Mouse (Mus musculus) layer of hippocampus, postnatal 36 days (tissue): ENCODE data around the gene 9130019O22Rik. TPM values are rescaled to one million over a fixed set of nuclear protein-coding genes. Genes with fewer than 3 reads are reported as not detected.
"Not testable (repeated sequence)": the region's sequence is repeated elsewhere in the genome, so short reads cannot be mapped to it uniquely, and the experiment has no call there.

Experiments
- DNase-seq, 2 experiments: peaks; one replicate each; pipeline ENCODE4 v3.0.0; 2022
- total RNA-seq, 2 experiments: library from RNA; stranded (reverse); gene quantifications; 2 replicates each; pipeline ENCODE4 v1.2.3; 2021

9130019O22Rik gene
- total RNA-seq = 1 to 10 TPM; 2.7 to 3.2 TPM

DNA sequence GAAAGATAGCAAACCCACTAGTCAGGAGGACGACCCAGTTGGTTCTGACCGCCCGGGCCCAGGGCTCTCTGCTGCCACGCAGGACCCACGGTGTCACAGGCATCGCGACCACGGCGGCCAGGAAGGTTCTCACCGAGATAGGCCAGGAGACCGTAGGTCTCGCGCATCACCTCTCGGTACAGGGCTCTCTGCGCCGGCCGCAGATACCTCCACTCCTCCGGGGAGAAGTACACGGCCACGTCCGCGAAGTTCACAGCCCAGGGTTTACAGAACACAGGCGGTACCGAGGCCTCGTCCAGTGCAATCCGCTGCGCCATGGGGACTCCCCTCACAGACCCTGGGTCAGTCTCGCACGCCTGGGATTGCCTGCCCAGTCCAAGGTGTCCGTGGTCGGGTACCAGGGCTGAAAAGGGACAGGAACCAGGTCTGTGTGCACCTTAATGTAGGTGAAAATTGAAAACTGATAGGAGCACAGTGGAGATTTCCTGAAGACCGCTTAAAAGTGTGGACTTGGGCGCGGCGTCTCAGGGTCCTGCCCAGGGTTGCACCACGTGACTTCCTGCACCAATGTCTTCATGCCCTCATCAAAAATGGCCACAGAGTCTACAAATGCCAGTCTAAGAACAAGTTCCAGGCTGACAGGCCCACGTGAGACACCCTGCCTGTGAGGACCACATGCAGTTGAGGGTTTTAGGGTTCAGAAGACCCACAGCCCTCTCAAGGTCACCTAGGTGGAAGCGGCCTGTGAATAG is at the start of gene 9130019O22Rik:
Gene 9130019O22Rik, minus strand, starts transcription at position 526 of the 752 bp plus-strand sequence.
- peak; percentile 74 to 79 for DNase-seq

DNA sequence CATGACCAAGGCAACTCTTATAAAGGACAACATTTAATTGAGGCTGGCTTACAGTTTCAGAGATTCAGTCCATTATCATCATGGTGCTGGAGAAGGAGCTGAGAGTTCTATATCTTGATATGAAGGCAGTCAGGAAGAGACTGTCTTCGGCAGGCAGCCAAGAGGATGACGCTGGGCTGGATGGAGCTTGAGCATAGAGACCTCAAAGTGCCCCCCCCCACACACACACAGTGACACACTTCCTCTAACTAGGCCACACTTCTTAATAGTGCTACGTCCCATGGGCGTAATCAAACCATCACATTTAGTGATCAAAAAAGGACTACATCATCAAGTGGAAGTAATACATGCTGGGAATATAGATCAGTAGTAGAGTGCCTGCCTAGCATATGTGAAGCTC is 48.2 kb upstream of the 9130019O22Rik start:
- DNase-seq = no peak

DNA sequence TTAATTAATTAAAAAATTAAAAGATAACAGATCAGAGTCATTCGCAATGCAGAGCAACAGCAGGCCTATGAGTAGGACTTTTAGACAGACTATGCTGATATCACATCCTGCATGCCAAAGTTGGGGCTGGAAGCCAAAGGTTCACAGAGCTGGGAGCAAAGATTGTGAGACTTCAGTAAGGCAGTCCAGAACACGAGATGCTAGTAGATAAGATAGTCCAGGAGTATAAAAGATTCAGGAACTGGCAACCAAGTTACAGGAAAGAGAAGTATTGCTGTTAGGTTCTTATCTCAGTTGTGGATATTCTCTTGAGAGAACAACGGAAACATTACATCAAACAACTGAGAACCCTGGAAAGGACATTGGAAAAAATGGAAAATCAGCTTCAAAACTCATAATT is 39.4 kb upstream of the 9130019O22Rik start:
- no peak for DNase-seq

DNA sequence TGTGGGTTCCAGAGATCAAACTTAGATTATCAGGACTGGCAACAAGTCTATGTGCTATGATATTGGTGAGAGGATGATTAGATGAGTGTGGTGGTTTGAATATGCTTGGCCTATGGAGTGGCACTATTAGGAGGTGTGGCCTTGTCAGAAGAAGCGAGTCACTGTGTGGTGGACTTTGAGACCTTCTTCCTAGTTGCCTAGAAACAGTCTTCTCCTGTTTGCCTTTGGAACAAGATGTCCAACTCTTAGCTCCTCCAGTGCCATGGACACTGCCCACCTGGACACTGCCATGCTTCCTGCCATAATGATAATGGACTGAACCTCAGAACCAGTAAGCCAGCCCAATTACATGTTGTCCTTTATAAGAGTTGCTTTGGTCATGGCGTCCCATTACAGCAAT is 38.9 kb upstream of the 9130019O22Rik start:
- DNase-seq = no peak

DNA sequence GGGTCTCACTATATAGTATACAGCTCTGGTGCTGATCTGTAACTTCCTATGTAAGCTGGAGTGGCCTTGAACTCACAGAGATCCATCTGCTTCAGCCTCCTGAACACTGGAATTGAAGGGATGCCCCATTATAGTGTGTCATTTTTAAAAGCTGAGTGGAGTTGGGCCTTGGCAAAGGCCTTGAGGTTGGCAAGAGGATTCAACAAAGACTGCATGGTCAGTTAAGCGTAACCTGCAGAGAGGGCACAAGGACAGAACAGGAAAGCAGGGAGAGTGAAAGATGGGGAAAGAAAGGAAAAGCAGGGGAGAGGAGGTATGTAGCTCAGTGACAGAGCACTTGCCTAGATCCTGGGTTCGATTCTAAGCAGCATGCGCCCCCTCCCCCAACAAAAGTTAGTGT is 38.3 kb upstream of the 9130019O22Rik start:
- DNase-seq = no peak

DNA sequence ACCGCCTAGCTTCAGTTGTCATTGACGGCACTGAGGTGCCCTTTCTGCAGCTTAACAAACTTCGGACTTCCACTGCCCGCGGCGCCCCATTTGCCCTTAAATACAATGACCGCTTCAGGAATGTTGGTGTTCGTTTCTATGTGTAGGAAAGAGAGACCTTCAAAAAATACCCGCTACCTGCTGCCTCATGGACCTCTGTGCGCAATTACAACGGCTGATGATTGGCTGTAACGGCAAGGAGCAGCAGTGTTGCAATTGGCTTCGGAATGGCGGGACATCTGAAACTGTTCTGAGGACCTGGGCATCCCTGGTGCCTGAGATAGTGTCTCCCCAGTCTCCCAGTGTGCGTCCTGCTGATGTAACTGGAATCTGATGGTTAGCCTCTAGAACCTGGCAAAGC is 35.3 kb upstream of the 9130019O22Rik start:
- peak; percentile 24 to 37 for DNase-seq

DNA sequence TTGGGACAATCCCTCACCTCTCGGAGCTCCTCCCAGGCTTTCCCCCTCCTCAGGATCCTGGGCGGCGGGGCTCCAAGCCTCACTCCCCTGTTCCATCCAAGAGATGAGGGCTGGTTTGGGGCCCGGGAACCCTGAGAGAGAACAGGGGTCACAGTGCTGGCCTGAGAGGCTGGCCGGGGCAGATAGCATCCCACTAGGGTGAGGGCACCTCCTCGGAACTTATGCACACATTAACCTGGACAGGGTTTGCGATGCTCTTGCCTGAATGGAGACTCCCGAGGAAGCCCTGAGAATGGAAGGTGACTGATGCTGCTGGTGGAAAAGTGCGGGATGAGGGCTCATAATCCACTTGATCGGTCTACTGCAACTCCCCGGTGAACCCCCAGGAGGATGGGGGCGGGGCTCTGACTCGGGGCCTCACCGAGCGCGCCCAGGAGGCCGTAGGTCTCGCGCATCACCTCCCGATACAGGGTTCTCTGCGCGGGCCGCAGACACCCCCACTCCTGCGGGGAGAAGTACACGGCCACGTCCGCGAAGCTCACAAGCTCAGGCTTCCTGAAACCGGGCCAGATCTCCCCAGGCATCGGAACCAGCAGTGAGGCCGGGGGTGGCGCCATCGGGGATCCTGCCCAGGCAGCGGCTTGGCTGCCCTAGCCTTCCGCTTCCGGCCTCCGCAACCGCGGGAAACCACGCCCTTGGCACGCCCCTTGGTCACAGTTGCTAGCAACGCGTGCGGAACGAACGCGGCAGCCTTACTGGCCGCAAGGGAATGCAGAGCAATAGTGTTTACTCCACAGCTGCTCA is 34.6 kb upstream of the 9130019O22Rik start, which contains the start of gene Zfp688:
Gene Zfp688, minus strand, starts transcription at position 681 of the 804 bp plus-strand sequence.
- DNase-seq = peak; percentile 93

DNA sequence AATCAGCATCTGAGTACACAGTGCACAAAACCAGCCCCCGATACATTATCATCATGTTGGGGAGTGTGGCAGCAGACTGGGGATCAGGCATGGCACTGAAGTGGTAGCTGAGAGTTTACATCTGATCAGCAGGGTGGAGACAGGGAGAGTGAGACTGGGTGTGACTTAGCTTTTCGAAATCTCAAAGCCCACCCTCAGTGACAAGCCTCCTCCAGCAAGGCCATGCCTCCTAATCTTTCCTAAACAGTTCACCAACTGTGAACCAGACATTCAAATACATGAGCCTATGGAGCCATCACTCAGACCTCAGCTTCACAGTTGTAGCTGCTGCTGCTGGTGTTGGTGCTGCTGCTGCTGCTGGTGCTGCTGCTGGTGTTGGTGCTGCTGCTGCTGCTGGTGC is 24.5 kb upstream of the 9130019O22Rik start:
- no peak for DNase-seq

DNA sequence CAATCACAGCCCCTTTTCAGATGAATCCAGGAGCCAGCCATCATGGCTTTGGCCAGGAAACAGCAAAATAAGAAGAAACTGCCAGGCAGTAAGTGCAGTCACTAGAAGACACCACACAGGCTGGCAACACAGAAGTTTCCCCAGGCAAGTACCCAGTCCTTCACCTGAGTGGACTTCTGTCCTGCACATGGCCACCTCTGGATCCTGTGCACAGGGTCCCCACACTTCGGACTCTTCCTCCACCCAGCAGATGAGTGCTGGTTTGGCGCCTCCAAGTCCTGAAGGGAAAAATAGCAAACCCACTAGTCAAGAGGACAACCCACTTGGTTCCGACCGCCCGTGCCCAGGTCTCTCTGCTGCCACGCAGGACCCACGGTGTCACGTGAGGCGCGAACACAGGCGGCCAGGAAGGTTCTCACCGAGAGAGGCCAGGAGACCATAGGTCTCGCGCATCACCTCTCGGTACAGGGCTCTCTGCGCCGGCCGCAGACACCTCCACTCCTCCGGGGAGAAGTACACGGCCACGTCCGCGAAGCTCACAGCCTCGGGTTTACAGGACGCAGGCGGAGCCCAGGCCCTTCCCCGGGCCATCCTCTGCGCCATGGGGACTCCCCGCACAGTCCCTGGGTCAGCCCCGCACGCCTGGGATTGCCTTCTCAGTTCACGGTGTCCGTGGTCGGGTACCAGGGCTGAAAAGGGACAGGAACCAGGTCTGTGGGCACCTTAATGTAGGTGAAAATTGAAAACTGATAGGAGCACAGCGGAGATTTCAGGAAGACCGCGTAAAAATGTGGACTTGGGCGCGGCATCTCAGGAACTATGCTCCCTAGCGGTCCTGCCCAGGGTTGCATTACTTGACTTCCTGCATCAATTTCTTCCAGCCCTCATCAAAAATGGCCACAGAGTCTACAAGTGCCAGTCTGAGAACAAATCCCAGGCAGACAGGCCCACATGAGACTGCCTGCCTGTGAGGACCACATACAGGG is 19.3 kb upstream of the 9130019O22Rik start, which contains the start of gene Zfp764:
Gene Zfp764, minus strand, starts transcription at position 821 of the 986 bp plus-strand sequence.
- DNase-seq = peak; percentile 70 to 77

DNA sequence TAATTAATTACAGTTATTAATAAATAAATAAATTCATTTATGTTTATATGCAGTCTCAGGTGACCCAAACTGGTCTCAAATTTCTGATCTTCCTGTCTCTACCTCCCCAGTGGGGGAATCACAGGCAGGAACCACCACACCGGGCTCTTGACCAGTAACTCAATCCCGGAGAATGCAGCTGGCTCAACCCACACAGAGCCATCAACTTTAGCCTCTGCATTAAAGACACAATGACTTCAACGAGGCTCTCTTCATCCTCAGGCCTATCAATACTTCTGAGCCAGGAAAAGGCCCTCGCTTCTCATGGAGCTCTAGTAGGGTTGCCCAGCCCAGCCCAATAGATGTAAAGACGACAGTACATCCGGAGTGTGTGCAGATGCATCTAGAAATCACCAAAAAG is 17.1 kb upstream of the 9130019O22Rik start:
- not testable (repeated sequence) for DNase-seq

DNA sequence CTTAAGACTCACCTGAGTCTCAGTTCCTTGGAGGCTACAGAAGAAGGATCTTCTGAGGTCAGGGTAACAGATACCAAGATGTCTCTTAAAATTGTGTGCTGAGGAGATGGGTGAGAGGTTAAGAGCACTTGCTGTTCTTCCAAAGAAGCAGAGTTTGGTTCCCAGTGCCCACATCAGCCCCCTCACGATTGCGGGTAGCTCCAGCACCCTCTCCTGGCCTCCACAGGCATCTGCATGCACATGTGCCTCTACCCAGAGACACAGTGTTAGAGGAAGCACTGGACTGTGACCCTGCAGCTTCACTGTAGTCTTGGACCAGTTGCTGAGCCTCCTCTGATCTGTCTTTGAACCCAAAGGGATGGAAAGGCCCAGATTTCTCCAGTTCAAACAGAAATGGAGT is 16.0 kb upstream of the 9130019O22Rik start:
- no peak for DNase-seq

DNA sequence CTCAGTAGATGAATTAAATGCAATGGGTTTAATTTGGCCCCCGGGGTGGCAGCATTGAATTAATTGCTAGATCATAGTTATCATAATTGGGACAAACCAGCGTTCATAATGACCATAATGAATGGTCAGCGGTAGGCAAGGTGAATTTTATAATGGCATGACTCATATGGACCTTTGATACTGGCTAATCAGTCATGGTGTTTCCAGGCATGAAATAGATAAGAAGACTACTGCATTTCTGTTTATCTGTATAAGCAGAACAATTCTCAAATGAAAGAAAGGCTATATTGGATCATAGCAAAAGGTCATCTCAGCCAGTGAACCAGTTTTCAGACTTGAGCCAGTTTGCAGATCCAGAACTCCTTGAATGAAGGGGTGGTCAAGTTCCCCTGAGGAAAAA is 13.4 kb upstream of the 9130019O22Rik start:
- no peak for DNase-seq

DNA sequence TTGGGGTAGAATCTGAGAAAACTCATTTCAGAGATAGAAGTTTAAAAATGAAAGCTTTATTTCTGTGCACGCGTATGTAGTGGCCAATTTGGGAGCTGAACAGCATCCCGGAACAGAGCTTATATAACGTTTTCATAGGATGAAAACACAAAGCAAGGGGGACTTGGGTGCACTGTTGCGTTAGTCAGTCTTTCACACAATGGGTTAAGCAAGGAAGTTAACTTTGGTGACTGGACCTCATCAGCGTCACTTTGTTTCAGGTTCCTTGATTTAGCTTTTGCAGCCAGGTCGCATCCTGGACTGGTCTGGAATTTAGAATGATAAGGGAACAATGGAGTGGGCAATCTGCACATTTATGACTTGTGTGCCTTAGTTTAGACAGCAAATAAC is 7.0 kb upstream of the 9130019O22Rik start:
- DNase-seq = no peak

DNA sequence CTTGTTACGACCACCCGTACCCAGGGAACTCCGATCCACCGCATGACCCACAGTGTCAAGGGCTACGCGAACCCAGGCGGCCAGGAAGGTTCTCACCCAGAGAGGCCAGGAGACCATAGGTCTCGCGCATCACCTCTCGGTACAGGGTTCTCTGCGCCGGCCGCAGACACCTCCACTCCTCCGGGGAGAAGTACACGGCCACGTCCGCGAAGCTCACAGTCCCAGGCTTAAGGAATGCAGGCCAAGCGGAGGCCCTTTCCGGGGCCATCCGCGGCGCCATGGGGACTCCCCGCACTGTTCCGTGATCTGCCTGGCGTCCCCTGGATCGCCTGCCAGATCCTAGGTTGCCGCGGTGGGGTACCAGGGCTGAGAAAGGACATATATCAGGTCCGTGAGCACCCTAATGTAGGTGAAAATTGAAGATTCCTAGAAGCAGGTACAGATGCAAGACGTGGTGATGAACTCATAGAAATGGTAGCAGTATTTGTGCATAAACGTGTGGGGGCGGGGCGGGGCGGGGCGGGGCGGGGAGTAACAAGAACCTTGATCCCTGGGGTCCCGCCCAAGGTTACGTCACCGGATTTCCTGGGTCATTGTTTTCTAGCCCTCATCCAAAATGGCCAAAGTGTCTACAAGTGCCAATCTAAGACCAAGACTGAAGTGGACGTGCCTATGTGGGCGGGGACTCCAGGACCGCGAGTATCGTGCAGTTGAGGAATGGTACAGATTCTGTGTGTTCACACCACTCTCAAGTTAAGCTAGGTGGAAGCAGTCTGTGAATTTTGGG is 6.4 kb upstream of the 9130019O22Rik start, which contains the start of gene E430018J23Rik:
Gene E430018J23Rik, minus strand, starts transcription at position 473 of the 787 bp plus-strand sequence.
- peak; percentile 93 for DNase-seq

DNA sequence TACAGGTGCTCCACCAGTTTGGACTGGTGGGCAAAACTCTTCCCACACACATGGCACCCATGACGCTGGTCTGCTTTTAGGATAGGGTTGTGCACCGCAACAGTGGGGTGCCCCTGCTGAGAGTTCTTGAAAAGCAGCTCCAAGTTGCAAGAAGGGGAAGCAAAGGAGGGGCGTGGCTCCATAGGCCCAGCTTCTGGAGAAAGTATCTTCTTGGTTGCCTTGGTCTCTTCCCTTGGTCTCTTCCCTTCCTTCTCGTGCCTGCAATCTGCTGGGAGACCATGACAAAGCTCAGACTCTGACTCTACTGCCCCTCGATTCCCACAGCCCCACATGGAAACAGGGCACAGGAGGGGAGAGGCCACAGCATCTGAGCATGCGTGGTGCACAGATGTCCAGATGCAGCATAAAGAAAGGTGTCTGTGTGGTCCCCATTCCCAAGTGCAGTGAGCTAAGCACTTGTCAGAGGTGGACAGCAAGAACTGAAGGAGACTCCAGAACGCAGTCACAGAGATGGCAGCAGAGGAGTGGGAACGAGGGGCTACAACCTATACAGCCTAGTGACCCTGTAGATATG is 5.4 kb upstream of the 9130019O22Rik start:
- no peak for DNase-seq

DNA sequence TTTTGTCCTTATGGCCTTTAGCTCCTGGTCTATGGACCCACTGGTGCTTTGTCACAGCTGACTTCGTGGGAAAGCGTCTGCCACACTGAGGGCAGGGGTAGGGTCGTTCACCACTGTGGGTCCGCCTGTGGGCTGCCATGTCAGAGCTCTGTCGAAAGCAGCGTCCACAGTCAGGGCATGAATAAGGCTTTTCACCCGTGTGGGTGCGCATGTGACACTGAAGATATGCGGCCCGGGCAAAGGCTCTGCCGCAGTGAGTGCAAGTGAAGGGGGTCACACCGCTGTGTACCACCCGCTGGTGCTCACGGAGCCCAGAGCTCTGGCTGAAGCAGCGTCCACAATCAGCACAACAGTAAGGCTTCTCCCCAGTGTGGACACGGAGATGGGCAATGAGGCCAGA is 4.6 kb upstream of the 9130019O22Rik start:
- DNase-seq = no peak

DNA sequence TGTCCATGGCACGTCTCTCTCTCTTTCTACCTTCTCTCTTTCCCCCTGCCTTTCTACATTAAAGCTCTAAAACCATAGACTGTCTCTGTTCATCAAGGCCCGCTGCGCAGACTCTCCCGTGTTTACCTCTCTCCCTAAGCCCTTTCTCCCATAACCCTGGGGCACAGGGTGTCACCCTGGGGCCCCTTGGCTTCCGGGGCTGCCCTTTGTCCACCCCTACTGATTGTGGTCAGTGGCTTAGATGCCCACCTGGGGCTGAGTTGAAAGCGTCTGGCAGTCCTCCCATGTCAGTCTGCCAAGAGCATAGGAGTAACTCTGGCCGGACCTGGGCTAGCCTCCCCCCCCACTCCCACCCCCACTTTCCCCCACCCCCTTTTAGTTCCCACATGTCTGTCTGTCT is 3.3 kb upstream of the 9130019O22Rik start:
- DNase-seq = no peak

DNA sequence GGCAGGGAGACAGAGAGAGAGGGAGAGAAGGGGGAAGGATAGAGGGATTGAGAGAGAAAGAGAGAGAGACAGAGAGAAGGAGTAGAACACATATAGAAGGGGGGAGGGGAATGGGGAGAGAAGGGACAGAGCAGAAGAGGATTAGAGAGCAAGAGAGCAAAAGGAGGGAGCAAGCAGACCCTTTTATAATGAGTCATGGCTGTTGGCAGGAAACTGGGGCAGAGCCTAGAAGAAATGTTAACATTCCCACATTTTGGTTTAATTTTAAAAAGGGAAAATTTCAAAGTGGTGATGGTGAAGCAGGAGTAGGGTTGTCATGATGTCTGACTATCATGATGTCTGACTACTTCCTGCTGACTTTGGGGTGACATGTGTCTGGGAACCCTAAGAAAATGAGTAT is 1.2 kb upstream of the 9130019O22Rik start:
- DNase-seq = not testable (repeated sequence)

DNA sequence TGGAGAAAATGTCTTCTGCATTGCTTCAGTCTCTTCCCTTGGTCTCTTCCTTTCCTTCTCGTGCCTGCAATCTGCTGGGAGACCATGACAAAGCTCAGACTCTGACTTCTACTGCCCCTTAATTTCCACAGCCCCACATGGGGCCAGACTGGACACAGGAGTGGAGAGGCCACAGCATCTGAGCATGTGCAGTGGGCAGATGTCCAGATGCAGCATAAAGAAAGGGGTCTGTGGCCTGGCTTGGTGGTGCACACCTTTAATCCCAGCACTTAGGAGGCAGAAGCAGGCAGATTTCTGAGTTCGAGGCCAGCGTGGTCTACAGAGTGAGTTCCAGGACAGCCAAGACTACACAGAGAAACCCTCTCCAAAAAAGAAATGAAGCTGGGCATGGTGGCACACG is 1.4 kb downstream of the 9130019O22Rik start:
- DNase-seq = not testable (repeated sequence)

DNA sequence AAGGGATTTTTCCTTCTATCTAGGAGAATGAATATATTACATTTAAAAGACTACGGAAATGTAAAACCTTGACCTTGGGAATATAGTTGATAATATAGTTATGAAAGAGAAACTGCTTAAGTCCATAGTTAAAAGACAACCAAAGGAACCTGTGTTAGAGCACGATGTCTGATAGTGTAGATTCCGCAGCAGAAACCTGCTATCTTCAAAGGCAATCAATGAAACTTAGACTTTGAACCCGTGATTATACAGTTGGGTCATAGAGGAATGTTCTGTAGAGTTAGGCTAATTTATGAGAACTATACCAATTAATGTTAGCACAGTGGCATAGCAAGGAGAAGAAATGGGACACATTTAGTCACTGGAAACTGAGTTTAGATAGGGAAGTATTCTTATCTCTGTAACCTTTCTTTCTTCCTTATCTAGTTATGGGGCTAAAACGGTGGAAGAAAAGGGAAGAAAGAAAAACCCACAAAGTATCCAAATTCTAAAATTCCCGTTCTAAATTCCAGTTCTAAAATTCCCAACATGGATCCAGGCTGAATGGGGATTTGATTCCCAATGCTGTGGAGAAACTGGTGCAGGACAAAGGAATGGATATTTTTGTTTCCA is 8.6 kb downstream of the 9130019O22Rik start:
- no peak for DNase-seq
